Mouse (Mus musculus) kidney, postnatal 0 days (tissue): ENCODE measurements around the gene Zfp518a. TPM values are rescaled to one million over a fixed set of nuclear protein-coding genes. Genes with fewer than 3 reads are reported as not detected.

ENCODE experiments used
- ATAC-seq: fragments of 200-750 bp; cut with Nextera tagmentation; replicated peaks from 2 replicates; pipeline ENCODE4 v1.8.0; 2017; ENCODE audit warnings: low read depth, moderate number of reproducible peaks, moderate TSS enrichment, moderate library complexity; ENCODE audit not compliant: low FRiP score
- DNase-seq: peaks from one replicate; pipeline ENCODE4 v3.0.0-alpha.2; 2016; ENCODE audit warnings: low spot score
- H3K27ac ChIP-seq: fragments of 300-500 bp; sonication (generic); 2 replicates; pipeline ENCODE4 v1.5.1; 2014; ENCODE audit warnings: mild to moderate bottlenecking
- H3K27me3 ChIP-seq: fragments of 300-500 bp; sonication (generic); 2 replicates; pipeline ENCODE4 v1.6.1; 2014; ENCODE audit warnings: low read length, mixed read lengths; ENCODE audit not compliant: insufficient read depth
- H3K36me3 ChIP-seq: fragments of 300-500 bp; sonication (generic); 2 replicates; pipeline ENCODE4 v1.6.1; 2014; ENCODE audit warnings: low read length, mixed read lengths; ENCODE audit not compliant: insufficient read depth
- H3K4me1 ChIP-seq: fragments of 300-500 bp; sonication (generic); replicated peaks from 2 replicates; pipeline ENCODE4 v1.6.1; 2014; ENCODE audit warnings: antibody characterized with exemption, low read length, mixed read lengths; ENCODE audit not compliant: insufficient read depth
- H3K4me2 ChIP-seq: fragments of 300-500 bp; sonication (generic); 2 replicates; pipeline ENCODE4 v1.6.1; 2014; ENCODE audit warnings: mild to moderate bottlenecking, low read length, moderate library complexity, mixed read lengths
- H3K4me3 ChIP-seq: fragments of 300-500 bp; sonication (generic); replicated peaks from 2 replicates; pipeline ENCODE4 v1.5.1; 2014; ENCODE audit warnings: low read depth, low read length
- H3K9ac ChIP-seq: fragments of 300-500 bp; sonication (generic); 2 replicates; pipeline ENCODE4 v1.6.1; 2014; ENCODE audit warnings: low read depth, low read length
- H3K9me3 ChIP-seq: fragments of 300-500 bp; sonication (generic); replicated peaks from 2 replicates; pipeline ENCODE4 v1.6.1; 2016; ENCODE audit warnings: low read length, inconsistent platforms, mixed read lengths
- CTCF ChIP-seq: IDR thresholded peaks from 2 replicates; pipeline ENCODE4 v1.5.1; 2016; ENCODE audit warnings: antibody characterized with exemption, low read depth, mild to moderate bottlenecking, moderate library complexity
- WGBS: fragments of 180-500 bp; shearing (Covaris S2); extraction: QIAGEN DNeasy Blood & Tissue Kit; methylation state at CpG from one replicate; pipeline ENCODE4 v1.1.7; 2014; 5-methylcytosine and 5-hydroxymethylcytosine counted together
- polyA plus RNA-seq: library from polyadenylated mRNA; unstranded; fragments of >200 nt; fragmentation: Nextera tagmentation; extraction: Ambion mirVana; gene quantifications from 2 replicates; pipeline ENCODE4 v1.2.1, GENCODE M21; 2015

Zfp518a gene
- polyA plus RNA-seq, 1 experiment from 2014 or later: 9.6 TPM

GRCm38 (mm10) chr19:40935376-40935775 is 40.9 kb downstream of the Zfp518a start:
- TF ChIP-seq CTCF: no peak
- no peak overlapping the region for H3K4me3 ChIP-seq
- no peaks in the 10 kb centered on the region for H3K27me3 ChIP-seq
- WGBS: 48% methylated on average over 8 of the region's 8 CpGs
- no peak for DNase-seq
- H3K9me3 ChIP-seq: no peaks in the 10 kb centered on the region
- ATAC-seq: no peak
- no peak overlapping the region for H3K9ac ChIP-seq
- H3K4me2 ChIP-seq: no peak overlapping the region
- no peaks in the 10 kb centered on the region for H3K4me1 ChIP-seq
- H3K27ac ChIP-seq: no peak overlapping the region
- H3K36me3 ChIP-seq: no peaks in the 10 kb centered on the region

- WGBS: 54% methylated on average over 5 of the region's 5 CpGs
- no peak for ATAC-seq
- no peaks in the 10 kb centered on the region for H3K27me3 ChIP-seq
- no peaks in the 10 kb centered on the region for H3K4me1 ChIP-seq
- no peaks in the 10 kb centered on the region for H3K9me3 ChIP-seq
- no peak overlapping the region for H3K27ac ChIP-seq
- H3K36me3 ChIP-seq: no peaks in the 10 kb centered on the region
- no peak overlapping the region for H3K9ac ChIP-seq
- H3K4me3 ChIP-seq: no peak overlapping the region
- no peak for DNase-seq
- no peak overlapping the region for H3K4me2 ChIP-seq
- TF ChIP-seq CTCF: no peak
Measured at GRCm38 (mm10) chr19:40936038-40936437, 41.5 kb downstream of the Zfp518a start.

- no peak overlapping the region for H3K4me2 ChIP-seq
- H3K4me3 ChIP-seq: no peak overlapping the region
- TF ChIP-seq CTCF: no peak
- ATAC-seq (no peak), DNase-seq (no peak)
- no peaks in the 10 kb centered on the region for H3K4me1 ChIP-seq
- H3K9me3 ChIP-seq: no peaks in the 10 kb centered on the region
- H3K9ac ChIP-seq: no peak overlapping the region
- WGBS: 83% methylated on average over 7 of the region's 7 CpGs
- no peaks in the 10 kb centered on the region for H3K27me3 ChIP-seq
- H3K36me3 ChIP-seq: no peaks in the 10 kb centered on the region
- H3K27ac ChIP-seq: no peak overlapping the region
Measured at GRCm38 (mm10) chr19:40943552-40943951, 49.0 kb downstream of the Zfp518a start.

- 80% methylated on average over 4 of the region's 4 CpGs for WGBS
- no peaks in the 10 kb centered on the region for H3K27me3 ChIP-seq
Measured at GRCm38 (mm10) chr19:40946937-40947577, 52.6 kb downstream of the Zfp518a start.

GRCm38 (mm10) chr19:40958981-40959380 is 64.5 kb downstream of the Zfp518a start:
- DNase-seq (no peak), ATAC-seq (no peak)
- H3K9ac ChIP-seq: no peak overlapping the region
- WGBS: 44% methylated on average over 1 of the region's 1 CpGs
- H3K27ac ChIP-seq: no peak overlapping the region
- no peak overlapping the region for H3K4me3 ChIP-seq
- no peaks in the 10 kb centered on the region for H3K9me3 ChIP-seq
- no peaks in the 10 kb centered on the region for H3K36me3 ChIP-seq
- no peaks in the 10 kb centered on the region for H3K4me1 ChIP-seq
- H3K27me3 ChIP-seq: no peaks in the 10 kb centered on the region
- TF ChIP-seq CTCF: no peak
- no peak overlapping the region for H3K4me2 ChIP-seq

More at GRCm38 (mm10) chr19:40946937-40947577, 52.6 kb downstream of the Zfp518a start:
- TF ChIP-seq CTCF: no peak
- Histone ChIP-seq H3K4me2 (no peak overlapping the region), H3K27ac (no peak overlapping the region), H3K4me3 (no peak overlapping the region), H3K36me3 (no peaks in the 10 kb centered on the region), H3K9ac (no peak overlapping the region), H3K9me3 (no peaks in the 10 kb centered on the region), H3K4me1 (no peaks in the 10 kb centered on the region)
- ATAC-seq (no peak), DNase-seq (no peak)

- Histone ChIP-seq H3K36me3 (no peaks in the 10 kb centered on the region), H3K27ac (no peak overlapping the region), H3K4me2 (no peak overlapping the region), H3K9me3 (no peaks in the 10 kb centered on the region), H3K4me3 (no peak overlapping the region), H3K4me1 (no peaks in the 10 kb centered on the region), H3K27me3 (no peaks in the 10 kb centered on the region), H3K9ac (no peak overlapping the region)
- peak; percentile 76 for TF ChIP-seq CTCF
- WGBS: 43% methylated on average over 12 of the region's 12 CpGs
- DNase-seq (peak; percentile 55), ATAC-seq (0 out of 2 replicates have a peak, but pooled peaks have one; percentile 40)
Measured at GRCm38 (mm10) chr19:40962988-40963387, 68.5 kb downstream of the Zfp518a start.
